Mouse (Mus musculus) adipose tissue, adult 10 weeks (tissue): Measurements from ENCODE around the gene Sntg2. TPM values are rescaled to one million over a fixed set of nuclear protein-coding genes. Genes with fewer than 3 reads are reported as not detected.

ENCODE experiments used
- polyA plus RNA-seq: library from polyadenylated mRNA; stranded (reverse); fragments of 350-450 nt; fragmentation: Illumina TruSeq; extraction: RNeasy Lipid Tissue Mini Kit (QIAGEN cat#74804); gene quantifications from one replicate; pipeline ENCODE4 v1.2.3, GENCODE M21; 2014; ENCODE audit warnings: low read depth, low replicate concordance

The Sntg2 gene
- 2.2 TPM for polyA plus RNA-seq

GRCm38 (mm10) chr12:30372933-30373501, at the start of gene Sntg2:
Gene Sntg2, minus strand, starts transcription at chr12:30373375.

GRCm38 (mm10) chr12:30132524-30132923, 240.7 kb downstream of the Sntg2 start, which contains the start of gene Tpo:
Gene Tpo, minus strand, starts transcription at chr12:30132624.

Other genes with a start within 250 kb of the Sntg2 start
- not detected for gene Tpo, start 240.8 kb downstream of the Sntg2 start, polyA plus RNA-seq
- gene Tmem18, start 211.1 kb upstream of the Sntg2 start, polyA plus RNA-seq = 18.7 TPM